Mouse (Mus musculus) stomach, embryonic 14.5 days (tissue): Measurements from ENCODE around the gene C8g. TPM values are rescaled to one million over a fixed set of nuclear protein-coding genes. Genes with fewer than 3 reads are reported as not detected.

ENCODE experiments used
- ATAC-seq: fragments of 200-750 bp; cut with Nextera tagmentation; 2 replicates; pipeline ENCODE4 v1.8.0; 2017; ENCODE audit warnings: low read depth, moderate TSS enrichment; ENCODE audit not compliant: insufficient number of reproducible peaks, insufficient read depth, low FRiP score
- H3K27ac ChIP-seq: fragments of 300-500 bp; sonication (generic); 2 replicates; pipeline ENCODE4 v1.5.1; 2014; ENCODE audit warnings: mild to moderate bottlenecking, low read length, moderate library complexity, mixed read lengths
- H3K27me3 ChIP-seq: fragments of 300-500 bp; sonication (generic); 2 replicates; pipeline ENCODE4 v1.6.1; 2014; ENCODE audit warnings: low read length, control low read depth, mixed read lengths; ENCODE audit not compliant: control insufficient read depth, insufficient read depth
- H3K36me3 ChIP-seq: fragments of 300-500 bp; sonication (generic); 2 replicates; pipeline ENCODE4 v1.6.1; 2014; ENCODE audit warnings: mild to moderate bottlenecking, control low read depth, low read length, moderate library complexity, mixed read lengths; ENCODE audit not compliant: control insufficient read depth, insufficient read depth
- H3K4me1 ChIP-seq: fragments of 300-500 bp; sonication (generic); 2 replicates; pipeline ENCODE4 v1.6.1; 2014; ENCODE audit warnings: low read length, control low read depth, mixed read lengths; ENCODE audit not compliant: control insufficient read depth, insufficient read depth
- H3K4me2 ChIP-seq: fragments of 300-500 bp; sonication (generic); replicated peaks from 2 replicates; pipeline ENCODE4 v1.6.1; 2014; ENCODE audit warnings: low read depth, low read length, control low read depth
- H3K4me3 ChIP-seq: fragments of 300-500 bp; sonication (generic); 2 replicates; pipeline ENCODE4 v1.5.1; 2014; ENCODE audit warnings: low read depth, low read length, control low read depth
- H3K9ac ChIP-seq: fragments of 300-500 bp; sonication (generic); replicated peaks from 2 replicates; pipeline ENCODE4 v1.6.1; 2014; ENCODE audit warnings: low read depth, mild to moderate bottlenecking, control low read depth, low read length, moderate library complexity, mixed read lengths
- H3K9me3 ChIP-seq: fragments of 300-500 bp; sonication (generic); 2 replicates; pipeline ENCODE4 v1.6.1; 2016; ENCODE audit warnings: low read depth, low read length, control low read depth; ENCODE audit not compliant: control insufficient read depth
- WGBS: fragments of 180-500 bp; shearing (Covaris S2); extraction: QIAGEN DNeasy Blood & Tissue Kit; methylation state at CpG from one replicate; pipeline ENCODE4 v1.1.7; 2014; 5-methylcytosine and 5-hydroxymethylcytosine counted together
- polyA plus RNA-seq: library from polyadenylated mRNA; unstranded; fragments of >200 nt; fragmentation: Nextera tagmentation; extraction: Ambion mirVana; gene quantifications from 2 replicates; pipeline ENCODE4 v1.2.1, GENCODE M21; 2014

The C8g gene
- polyA plus RNA-seq, 1 experiment from 2014 or later = 7.4 TPM

GRCm38 (mm10) chr2:25536531-25536930, 35.0 kb upstream of the C8g start:
- 80% methylated on average over 8 of the region's 8 CpGs for WGBS
- Histone ChIP-seq H3K36me3 (peaks cover 29% of the 10 kb centered on the region), H3K27me3 (no peaks in the 10 kb centered on the region), H3K27ac (no peak overlapping the region), H3K9me3 (no peaks in the 10 kb centered on the region), H3K9ac (no peak overlapping the region), H3K4me3 (no peak overlapping the region), H3K4me2 (no peak overlapping the region), H3K4me1 (no peaks in the 10 kb centered on the region)
- no peak for ATAC-seq

GRCm38 (mm10) chr2:25534866-25535182, 33.3 kb upstream of the C8g start:
- ATAC-seq = no peak
- H3K27ac ChIP-seq = no peak overlapping the region
- no peaks in the 10 kb centered on the region for H3K4me1 ChIP-seq
- no peak overlapping the region for H3K9ac ChIP-seq
- no peaks in the 10 kb centered on the region for H3K27me3 ChIP-seq
- H3K36me3 ChIP-seq = peaks cover 39% of the 10 kb centered on the region
- H3K9me3 ChIP-seq = no peaks in the 10 kb centered on the region
- 96% methylated on average over 2 of the region's 2 CpGs for WGBS
- H3K4me3 ChIP-seq = no peak overlapping the region
- H3K4me2 ChIP-seq = no peak overlapping the region

GRCm38 (mm10) chr2:25534178-25534865, 32.8 kb upstream of the C8g start:
- no peak overlapping the region for H3K9ac ChIP-seq
- H3K4me1 ChIP-seq = no peaks in the 10 kb centered on the region
- H3K27me3 ChIP-seq = no peaks in the 10 kb centered on the region
- WGBS = 87% methylated on average over 3 of the region's 3 CpGs
- H3K9me3 ChIP-seq = no peaks in the 10 kb centered on the region
- no peak overlapping the region for H3K27ac ChIP-seq
- ATAC-seq = no peak
- no peak overlapping the region for H3K4me3 ChIP-seq
- H3K4me2 ChIP-seq = no peak overlapping the region
- H3K36me3 ChIP-seq = peaks cover 42% of the 10 kb centered on the region

- no peak overlapping the region for H3K4me3 ChIP-seq
- H3K9ac ChIP-seq = no peak overlapping the region
- no peak overlapping the region for H3K4me2 ChIP-seq
- WGBS = 93% methylated on average over 2 of the region's 2 CpGs
- no peaks in the 10 kb centered on the region for H3K4me1 ChIP-seq
- H3K27ac ChIP-seq = no peak overlapping the region
- H3K9me3 ChIP-seq = no peaks in the 10 kb centered on the region
- peaks cover 48% of the 10 kb centered on the region for H3K36me3 ChIP-seq
- no peak for ATAC-seq
- H3K27me3 ChIP-seq = no peaks in the 10 kb centered on the region
Measured at GRCm38 (mm10) chr2:25533707-25534106, 32.2 kb upstream of the C8g start.

GRCm38 (mm10) chr2:25526510-25527302, 25.2 kb upstream of the C8g start:
- Histone ChIP-seq H3K36me3 (peaks cover 70% of the 10 kb centered on the region), H3K4me2 (no peak overlapping the region), H3K9me3 (no peaks in the 10 kb centered on the region), H3K9ac (no peak overlapping the region), H3K4me1 (no peaks in the 10 kb centered on the region), H3K4me3 (no peak overlapping the region), H3K27me3 (no peaks in the 10 kb centered on the region), H3K27ac (no peak overlapping the region)
- ATAC-seq = no peak
- 89% methylated on average over 9 of the region's 9 CpGs for WGBS

- no peak overlapping the region for H3K9ac ChIP-seq
- no peaks in the 10 kb centered on the region for H3K4me1 ChIP-seq
- H3K27me3 ChIP-seq = no peaks in the 10 kb centered on the region
- no peaks in the 10 kb centered on the region for H3K9me3 ChIP-seq
- H3K4me2 ChIP-seq = no peak overlapping the region
- no peak overlapping the region for H3K4me3 ChIP-seq
- H3K36me3 ChIP-seq = peaks cover 6% of the 10 kb centered on the region
- no peak for ATAC-seq
- no peak overlapping the region for H3K27ac ChIP-seq
- WGBS = 55% methylated on average over 3 of the region's 3 CpGs
Measured at GRCm38 (mm10) chr2:25509912-25510311, 8.4 kb upstream of the C8g start.

GRCm38 (mm10) chr2:25506964-25507363, 5.4 kb upstream of the C8g start:
- Histone ChIP-seq H3K27ac (no peak overlapping the region), H3K4me1 (0 out of 2 replicates have a peak, but pooled peaks cover 1% of the 10 kb centered on the region), H3K27me3 (no peaks in the 10 kb centered on the region), H3K9me3 (no peaks in the 10 kb centered on the region), H3K4me2 (no peak overlapping the region), H3K4me3 (no peak overlapping the region), H3K36me3 (peaks cover 15% of the 10 kb centered on the region), H3K9ac (no peak overlapping the region)
- ATAC-seq = no peak
- WGBS = 34% methylated on average over 5 of the region's 5 CpGs

GRCm38 (mm10) chr2:25505860-25506259, 4.3 kb upstream of the C8g start:
- peaks cover 15% of the 10 kb centered on the region for H3K36me3 ChIP-seq
- H3K27me3 ChIP-seq = no peaks in the 10 kb centered on the region
- no peak overlapping the region for H3K9ac ChIP-seq
- peaks cover 8% of the 10 kb centered on the region for H3K4me1 ChIP-seq
- 97% methylated on average over 4 of the region's 4 CpGs for WGBS
- ATAC-seq = no peak
- H3K4me3 ChIP-seq = no peak overlapping the region
- no peak overlapping the region for H3K27ac ChIP-seq
- no peaks in the 10 kb centered on the region for H3K9me3 ChIP-seq
- no peak overlapping the region for H3K4me2 ChIP-seq
